Mouse (Mus musculus) heart, adult 2 months (tissue): ENCODE results near the gene Armh2. TPM values are rescaled to one million over a fixed set of nuclear protein-coding genes. Genes with fewer than 3 reads are reported as not detected.

Source experiments
- DNase-seq, 2 experiments: peaks; one replicate each; pipeline ENCODE4 v3.0.0; 2021
- H3K27ac ChIP-seq: fragments of 200-600 bp; 2 replicates; pipeline ENCODE4 v1.8.1; 2022
- H3K27me3 ChIP-seq: fragments of 200-500 bp; 2 replicates; pipeline ENCODE4 v1.6.1; 2012; ENCODE audit warnings: mild to moderate bottlenecking, low read length, inconsistent platforms, mixed read lengths; ENCODE audit not compliant: control insufficient read depth, insufficient read depth
- H3K36me3 ChIP-seq: fragments of 200-500 bp; 2 replicates; pipeline ENCODE4 v1.6.1; 2012; ENCODE audit warnings: low read length, inconsistent platforms; ENCODE audit not compliant: control insufficient read depth, insufficient read depth
- H3K4me1 ChIP-seq: fragments of 200-500 bp; 2 replicates; pipeline ENCODE4 v1.6.1; 2011; ENCODE audit warnings: low read length; ENCODE audit not compliant: control insufficient read depth, insufficient read depth
- H3K4me3 ChIP-seq: fragments of 200-600 bp; 2 replicates; pipeline ENCODE4 v1.8.1; 2022
- H3K79me2 ChIP-seq: fragments of 200-500 bp; replicated peaks from 2 replicates; pipeline ENCODE4 v1.6.1; 2012; ENCODE audit warnings: mild to moderate bottlenecking, inconsistent platforms, low read length, moderate library complexity, mixed read lengths; ENCODE audit not compliant: control insufficient read depth, insufficient read depth
- H3K9ac ChIP-seq: fragments of 200-500 bp; 2 replicates; pipeline ENCODE4 v1.6.1; 2012; ENCODE audit warnings: low read depth, mild to moderate bottlenecking, control low read depth, inconsistent platforms, low read length, mixed read lengths
- CTCF ChIP-seq: fragments of 200-600 bp; IDR thresholded peaks from 2 replicates; pipeline ENCODE4 v1.8.1; 2022; ENCODE audit warnings: antibody characterized with exemption, mild to moderate bottlenecking, moderate library complexity
- EP300 ChIP-seq: fragments of 200-500 bp; IDR thresholded peaks from 2 replicates; pipeline ENCODE4 v1.6.1; 2011; ENCODE audit warnings: low read depth, low read length, control low read depth; ENCODE audit not compliant: insufficient read depth
- POLR2A ChIP-seq: fragments of 200-500 bp; IDR thresholded peaks from 2 replicates; pipeline ENCODE4 v1.6.1; 2011; ENCODE audit warnings: mild to moderate bottlenecking, low read depth, low read length, control low read depth; ENCODE audit not compliant: insufficient read depth
- WGBS: fragments of 180-500 bp; shearing (Covaris S2); methylation state at CpG from one replicate; pipeline ENCODE4 v1.1.7; 2018; 5-methylcytosine and 5-hydroxymethylcytosine counted together
- intact Hi-C: fragments of 180-260 bp; cut with DNase I; formaldehyde crosslinking; loops from one replicate; pipeline ENCODE4 v1.15.1; 2025
- polyA plus RNA-seq: library from polyadenylated mRNA; depleted of rRNA; stranded (reverse); fragments of >200 nt; gene quantifications from 2 replicates; pipeline ENCODE4 v1.2.3, GENCODE M21; 2012
- total RNA-seq, 2 experiments: library from RNA; stranded (reverse); gene quantifications; 2 replicates each; pipeline ENCODE4 v1.2.3; 2021

The Armh2 gene
- total and polyA plus RNA-seq, 3 experiments, result not detected

GRCm38 (mm10) chr13:24747823-24748222 is 6.8 kb downstream of the Armh2 start:
- peak overlapping the region; percentile 28; the same call in 1 of the 2 replicates for H3K27ac ChIP-seq
- no peaks in the 10 kb centered on the region for H3K27me3 ChIP-seq
- DNase-seq, result peak in 1 of 2 experiments; percentile 15
- no peaks in the 10 kb centered on the region for H3K4me1 ChIP-seq
- H3K4me3 ChIP-seq, result no peak overlapping the region
- 70% methylated on average over 3 of the region's 3 CpGs for WGBS
- H3K9ac ChIP-seq, result no peak overlapping the region
- no peaks in the 10 kb centered on the region for H3K79me2 ChIP-seq
- TF ChIP-seq EP300, result no peak
- TF ChIP-seq POLR2A, result no peak
- TF ChIP-seq CTCF, result no peak
- intact Hi-C loops, result no loop called here
- H3K36me3 ChIP-seq, result peaks cover 2% of the 10 kb centered on the region; the same call in 1 of the 2 replicates

GRCm38 (mm10) chr13:24750807-24751206 is 9.8 kb downstream of the Armh2 start:
- 90% methylated on average over 8 of the region's 8 CpGs for WGBS
- Histone ChIP-seq H3K36me3 (peaks cover 2% of the 10 kb centered on the region; the same call in 1 of the 2 replicates), H3K27me3 (no peaks in the 10 kb centered on the region), H3K79me2 (no peaks in the 10 kb centered on the region), H3K9ac (no peak overlapping the region), H3K27ac (no peak overlapping the region), H3K4me3 (no peak overlapping the region), H3K4me1 (no peaks in the 10 kb centered on the region)
- TF ChIP-seq EP300, result no peak
- TF ChIP-seq POLR2A, result no peak
- no peak for TF ChIP-seq CTCF
- no peak for DNase-seq
- intact Hi-C loops, result no loop called here

GRCm38 (mm10) chr13:24751396-24751795 is 10.4 kb downstream of the Armh2 start:
- Histone ChIP-seq H3K79me2 (no peaks in the 10 kb centered on the region), H3K9ac (no peak overlapping the region), H3K4me3 (no peak overlapping the region), H3K27ac (no peak overlapping the region), H3K27me3 (no peaks in the 10 kb centered on the region), H3K36me3 (peaks cover 2% of the 10 kb centered on the region; the same call in 1 of the 2 replicates), H3K4me1 (no peaks in the 10 kb centered on the region)
- 90% methylated on average over 8 of the region's 8 CpGs for WGBS
- TF ChIP-seq EP300 (no peak), CTCF (no peak), POLR2A (no peak)
- intact Hi-C loops, result no loop called here
- no peak for DNase-seq

GRCm38 (mm10) chr13:24756756-24757155 is 15.7 kb downstream of the Armh2 start:
- H3K27me3 ChIP-seq, result no peaks in the 10 kb centered on the region
- no peak overlapping the region for H3K9ac ChIP-seq
- TF ChIP-seq CTCF, result no peak
- TF ChIP-seq EP300, result no peak
- no peak for TF ChIP-seq POLR2A
- no peak overlapping the region for H3K4me3 ChIP-seq
- H3K79me2 ChIP-seq, result no peaks in the 10 kb centered on the region
- H3K4me1 ChIP-seq, result no peaks in the 10 kb centered on the region
- H3K36me3 ChIP-seq, result no peaks in the 10 kb centered on the region
- over 99% methylated on average over 3 of the region's 3 CpGs for WGBS
- no peak for DNase-seq
- H3K27ac ChIP-seq, result no peak overlapping the region
- intact Hi-C loops, result no loop called here

- no peak overlapping the region for H3K4me3 ChIP-seq
- H3K79me2 ChIP-seq, result no peaks in the 10 kb centered on the region
- H3K27me3 ChIP-seq, result no peaks in the 10 kb centered on the region
- H3K9ac ChIP-seq, result no peak overlapping the region
- TF ChIP-seq EP300, result no peak
- no peak for TF ChIP-seq POLR2A
- no peak for TF ChIP-seq CTCF
- no peak for DNase-seq
- peaks cover 1% of the 10 kb centered on the region; the same call in 1 of the 2 replicates for H3K4me1 ChIP-seq
- H3K36me3 ChIP-seq, result no peaks in the 10 kb centered on the region
- no peak overlapping the region for H3K27ac ChIP-seq
- WGBS, result 72% methylated on average over 12 of the region's 12 CpGs
- intact Hi-C loops, result no loop called here
Measured at GRCm38 (mm10) chr13:24757820-24758564, 17.0 kb downstream of the Armh2 start.

- intact Hi-C loops, result no loop called here
- WGBS, result 82% methylated on average over 10 of the region's 10 CpGs
Measured at GRCm38 (mm10) chr13:24759451-24759850, 18.4 kb downstream of the Armh2 start.

More at GRCm38 (mm10) chr13:24759451-24759850, 18.4 kb downstream of the Armh2 start:
- no peaks in the 10 kb centered on the region for H3K27me3 ChIP-seq
- H3K4me1 ChIP-seq, result peaks cover 1% of the 10 kb centered on the region; the same call in 1 of the 2 replicates
- H3K9ac ChIP-seq, result no peak overlapping the region
- no peaks in the 10 kb centered on the region for H3K79me2 ChIP-seq
- TF ChIP-seq POLR2A (no peak), CTCF (no peak), EP300 (no peak)
- H3K27ac ChIP-seq, result no peak overlapping the region
- H3K36me3 ChIP-seq, result no peaks in the 10 kb centered on the region
- H3K4me3 ChIP-seq, result no peak overlapping the region
- no peak for DNase-seq
